31 mouse cellular contexts compared by ENCODE assay signal in the genomic region with DNA sequence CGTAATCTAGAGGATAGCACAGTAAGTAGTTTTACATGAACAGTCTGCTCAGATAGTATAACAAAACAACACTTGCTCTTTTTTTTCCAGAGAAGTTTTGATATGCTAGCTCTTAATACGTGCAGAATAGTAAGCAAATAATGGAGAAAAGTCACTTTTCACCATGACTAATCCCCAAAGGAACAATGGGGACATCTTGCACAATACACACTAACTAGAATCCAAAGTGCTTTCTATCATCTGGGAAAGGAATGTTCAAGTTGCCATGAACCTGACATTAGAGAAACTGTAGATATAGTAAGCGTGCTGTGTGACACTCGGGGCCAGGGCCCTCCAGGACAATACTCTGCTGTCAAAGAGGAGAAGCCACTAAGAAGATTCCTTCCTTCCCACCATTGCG.
"Had no signal": no experiment of that assay in that cellular context is flagged by ENCODE, and none has a peak within 500 bp of the region (broad histone marks: within the 10 kb centered on the region; RNA-seq: fewer than 3 reads in every experiment).

No protein-coding gene starts in this region.

- H3K4me3 ChIP-seq: left cerebral cortex, adult 2 months; limb, embryonic 10.5 days; limb, embryonic 12.5 days; limb, embryonic 13.5 days; limb, embryonic 15.5 days; liver, embryonic 12.5 days; liver, embryonic 13.5 days; liver, embryonic 15.5 days; lung, embryonic 15.5 days; megakaryocyte, embryonic 14.5 days; midbrain, embryonic 10.5 days; midbrain, embryonic 12.5 days; midbrain, embryonic 13.5 days; midbrain, embryonic 15.5 days; myocyte; neural tube, embryonic 12.5 days had no signal

- DNase-seq: left cerebral cortex, postnatal 4 days; liver; liver, embryonic 13.5 days; liver, postnatal 0 days; lung, adult 18-20 months; lung, adult 2 months; lung, embryonic 14.5 days; lung, postnatal 10 days; lung, postnatal 36 days; lung, postnatal 4 days; midbrain, embryonic 14.5 days had no signal

- H3K4me1 ChIP-seq: limb, embryonic 13.5 days; limb, embryonic 15.5 days; liver, embryonic 15.5 days; midbrain, embryonic 12.5 days; midbrain, embryonic 13.5 days; midbrain, embryonic 15.5 days; neural tube, embryonic 12.5 days had no signal

- H3K9ac ChIP-seq: limb, embryonic 12.5 days; limb, embryonic 13.5 days; limb, embryonic 15.5 days; liver, embryonic 12.5 days; liver, embryonic 13.5 days; liver, embryonic 14.5 days; liver, embryonic 15.5 days; liver, postnatal 0 days; lung, embryonic 14.5 days; lung, embryonic 15.5 days; midbrain, embryonic 12.5 days; midbrain, embryonic 13.5 days; midbrain, embryonic 15.5 days; neural tube, embryonic 12.5 days had no signal

- ATAC-seq: liver, embryonic 12.5 days; liver, postnatal 0 days; midbrain, embryonic 13.5 days; midbrain, embryonic 15.5 days; midbrain, embryonic 16.5 days had no signal

- H3K27me3 ChIP-seq: limb, embryonic 12.5 days; limb, embryonic 13.5 days; limb, embryonic 15.5 days; liver, embryonic 12.5 days; liver, embryonic 13.5 days; liver, embryonic 15.5 days; lung, embryonic 15.5 days; midbrain, embryonic 12.5 days; midbrain, embryonic 13.5 days; midbrain, embryonic 15.5 days; neural tube, embryonic 12.5 days had no signal

- H3K9me3 ChIP-seq: limb, embryonic 10.5 days; limb, embryonic 12.5 days; limb, embryonic 13.5 days; limb, embryonic 15.5 days; liver, embryonic 12.5 days; liver, embryonic 13.5 days; liver, embryonic 15.5 days; lung, embryonic 15.5 days; megakaryocyte, embryonic 14.5 days; midbrain, embryonic 10.5 days; midbrain, embryonic 12.5 days; midbrain, embryonic 13.5 days; midbrain, embryonic 15.5 days; neural tube, embryonic 12.5 days had no signal

- H3K27ac ChIP-seq: left cerebral cortex, adult 2 months; limb, embryonic 10.5 days; limb, embryonic 12.5 days; limb, embryonic 13.5 days; limb, embryonic 15.5 days; liver, embryonic 12.5 days; liver, embryonic 13.5 days; liver, embryonic 14.5 days; liver, embryonic 15.5 days; lung, embryonic 15.5 days; macrophage; midbrain, embryonic 10.5 days; midbrain, embryonic 12.5 days; midbrain, embryonic 13.5 days; midbrain, embryonic 15.5 days; neural tube, embryonic 12.5 days had no signal

- H3K4me2 ChIP-seq: limb, embryonic 12.5 days; limb, embryonic 13.5 days; limb, embryonic 15.5 days; liver, embryonic 11.5 days; liver, embryonic 12.5 days; liver, embryonic 13.5 days; liver, embryonic 15.5 days; lung, embryonic 14.5 days; lung, embryonic 15.5 days; midbrain, embryonic 11.5 days; midbrain, embryonic 12.5 days; midbrain, embryonic 13.5 days; midbrain, embryonic 15.5 days; neural tube, embryonic 12.5 days had no signal

- H3K36me3 ChIP-seq: limb, embryonic 10.5 days; limb, embryonic 12.5 days; limb, embryonic 13.5 days; limb, embryonic 15.5 days; liver, embryonic 12.5 days; liver, embryonic 13.5 days; liver, embryonic 15.5 days; lung, embryonic 15.5 days; midbrain, embryonic 10.5 days; midbrain, embryonic 12.5 days; midbrain, embryonic 13.5 days; midbrain, embryonic 15.5 days; neural tube, embryonic 12.5 days had no signal
